ENCODE assay signal across 21 mouse cellular contexts in the genomic region with DNA sequence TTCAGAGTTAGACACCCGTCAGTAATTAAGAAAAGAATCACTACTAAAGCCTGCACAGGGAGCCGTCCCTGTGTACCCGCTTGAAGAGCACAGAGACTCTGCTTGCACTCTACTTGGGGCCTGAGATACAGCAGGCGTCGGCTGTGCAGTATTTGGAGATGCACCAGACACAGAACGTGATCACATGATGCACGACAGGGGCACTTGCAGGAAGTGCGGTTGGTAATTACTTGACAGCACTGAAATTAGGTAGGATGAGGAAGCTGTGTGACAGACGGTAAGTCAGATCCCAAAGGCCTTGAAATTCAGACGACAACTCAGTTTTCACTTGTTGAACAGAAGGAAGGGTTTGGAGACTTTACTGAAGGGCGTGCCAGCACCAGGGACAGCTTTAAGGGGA. TPM values are rescaled to one million over a fixed set of nuclear protein-coding genes. Genes with fewer than 3 reads are reported as not detected.
DNase-seq lines count a peak whose midpoint lies in the region; ATAC-seq and TF ChIP-seq lines count a peak whose summit lies in the region.
"Had no signal": no experiment of that assay in that cellular context is flagged by ENCODE, and none has a peak within 500 bp of the region (broad histone marks: within the 10 kb centered on the region; RNA-seq: fewer than 3 reads in every experiment).

No protein-coding gene starts in this region.

- peak; percentile 73; the same call in 1 of the 2 replicates for ATAC-seq in neutrophil, adult 5-6 weeks (ENCODE audit: extremely low read depth, insufficient number of reproducible peaks, low FRiP score, poor library complexity, severe bottlenecking)
- no peak for ATAC-seq in cerebellum, adult (ENCODE audit: insufficient number of reproducible peaks, low FRiP score, low TSS enrichment)
- no peak for ATAC-seq in intestine, embryonic 15.5 days
- ATAC-seq: intestine, postnatal 0 days; lung, postnatal 0 days; midbrain, embryonic 15.5 days had no signal

- no peaks in the 10 kb centered on the region for H3K27me3 ChIP-seq in spleen, adult 2 months (ENCODE audit: control insufficient read depth, insufficient read depth, low read length)
- H3K27me3 ChIP-seq in intestine, embryonic 15.5 days (replicated peaks) = no peaks in the 10 kb centered on the region
- H3K27me3 ChIP-seq: hindbrain, embryonic 12.5 days; limb, embryonic 12.5 days; megakaryocyte, embryonic 14.5 days; midbrain, embryonic 15.5 days had no signal

- H3K9me3 ChIP-seq in intestine, embryonic 15.5 days = no peaks in the 10 kb centered on the region
- H3K9me3 ChIP-seq: heart, embryonic 10.5 days; hindbrain, embryonic 12.5 days; limb, embryonic 12.5 days; megakaryocyte, embryonic 14.5 days; midbrain, embryonic 15.5 days had no signal

- H3K36me3 ChIP-seq in spleen, adult 2 months (ENCODE audit: control insufficient read depth, insufficient read depth, low read length) = peaks cover 4% of the 10 kb centered on the region
- H3K36me3 ChIP-seq in intestine, embryonic 15.5 days = peaks cover 12% of the 10 kb centered on the region; the same call in 1 of the 2 replicates

- TF ChIP-seq CTCF in spleen, adult 2 months (IDR thresholded peaks at IDR 0.05; ENCODE audit: extremely low read depth, insufficient read depth, insufficient read length, insufficient replicate concordance) = no peak

- peaks cover 4% of the 10 kb centered on the region; the same call in 1 of the 2 replicates for H3K4me1 ChIP-seq in spleen, adult 2 months (ENCODE audit: control insufficient read depth, insufficient read depth, insufficient read length)
- H3K4me1 ChIP-seq in intestine, embryonic 15.5 days (replicated peaks) = no peaks in the 10 kb centered on the region
- H3K4me1 ChIP-seq: heart, embryonic 10.5 days; hindbrain, embryonic 12.5 days; limb, embryonic 12.5 days; megakaryocyte, embryonic 14.5 days had no signal

- H3K9ac ChIP-seq in intestine, embryonic 15.5 days = no peak overlapping the region
- H3K9ac ChIP-seq: hindbrain, embryonic 12.5 days; limb, embryonic 12.5 days; liver, embryonic 14.5 days; midbrain, embryonic 15.5 days had no signal

- H3K4me3 ChIP-seq in spleen, adult 2 months (ENCODE audit: extremely low read depth, insufficient read depth, insufficient read length) = no peak overlapping the region
- no peak overlapping the region for H3K4me3 ChIP-seq in intestine, embryonic 15.5 days (replicated peaks)
- H3K4me3 ChIP-seq: heart, embryonic 10.5 days; hindbrain, embryonic 12.5 days; limb, embryonic 12.5 days; megakaryocyte, embryonic 14.5 days; midbrain, embryonic 15.5 days had no signal

- DNase-seq in spleen, adult 2 months (ENCODE audit: low read depth in 1 of 2, low spot score in 2 of 2) = peak; percentile 49 to 50
- DNase-seq in spleen, postnatal 4 days (ENCODE audit: low spot score in 2 of 2) = no peak
- peak; percentile 14 for DNase-seq in brain, adult 2 months (ENCODE audit: low read depth, low spot score)
- peak; percentile 52 for DNase-seq in thymus, postnatal 4 days
- no peak for DNase-seq in adrenal gland, adult 8-10 months
- DNase-seq: adrenal gland, postnatal 14 days; cerebellum, adult 9-11 months; gastrocnemius, postnatal 14 days; heart, postnatal 10 days had no signal

- TF ChIP-seq POLR2A in spleen, adult 2 months (IDR thresholded peaks at IDR 0.05; ENCODE audit: low read depth, low read length) = no peak

- no peak overlapping the region for H3K4me2 ChIP-seq in intestine, embryonic 15.5 days (replicated peaks)
- H3K4me2 ChIP-seq: hindbrain, embryonic 12.5 days; limb, embryonic 12.5 days; midbrain, embryonic 15.5 days had no signal

- peak overlapping the region; percentile 30; the same call in 1 of the 2 replicates for H3K27ac ChIP-seq in spleen, adult 2 months (ENCODE audit: insufficient read depth, low read length)
- no peak overlapping the region for H3K27ac ChIP-seq in intestine, embryonic 15.5 days
- H3K27ac ChIP-seq: heart, embryonic 10.5 days; hindbrain, embryonic 12.5 days; limb, embryonic 12.5 days; liver, embryonic 14.5 days; midbrain, embryonic 15.5 days had no signal

- 39% methylated on average over 11 of the region's 11 CpGs for WGBS in spleen, adult 2 months
- 67% methylated on average over 11 of the region's 11 CpGs for WGBS in intestine, embryonic 15.5 days

RNA-seq across cellular contexts. Expression of a gene that starts 47.3 kb away (rescaled TPM):
- 2.2 and 2.7 TPM in 2 replicates for polyA plus RNA-seq in spleen, adult 2 months (2012; rRNA removed)
- total RNA-seq in neutrophil, adult 5-6 weeks (2017) = 12.0 and 18.6 TPM in 2 replicates
- total RNA-seq in adrenal gland, adult 8-10 months (2022) = 1 to 10 TPM; 2.1 to 9.3 (median 5.1) TPM
- 2.7 and 2.9 TPM in 2 replicates for polyA plus RNA-seq in intestine, embryonic 15.5 days (2015; fragmentation: Nextera tagmentation; extraction: Ambion mirVana)
- polyA plus RNA-seq: C2C12 had no signal

RNA-seq across cellular contexts. Expression of a gene that starts 54.0 kb away (rescaled TPM):
- 0.72 and 0.78 TPM in 2 replicates for polyA plus RNA-seq in spleen, adult 2 months (2012; rRNA removed)
- total RNA-seq in neutrophil, adult 5-6 weeks (2017) = 1.5 and 2.2 TPM in 2 replicates
- total RNA-seq in adrenal gland, adult 8-10 months (2022) = 10 to 100 TPM in 2 of 4 experiments, 1 to 10 TPM in 2; 6.6 to 19.5 (median 13.0) TPM
- 5.6 and 5.9 TPM in 2 replicates for polyA plus RNA-seq in intestine, embryonic 15.5 days (2015; fragmentation: Nextera tagmentation; extraction: Ambion mirVana)

RNA-seq across cellular contexts. Expression of a gene that starts 54.6 kb away (rescaled TPM):
- 6.7 and 9.7 TPM in 2 replicates for polyA plus RNA-seq in spleen, adult 2 months (2012; rRNA removed)
- 40.6 and 46.7 TPM in 2 replicates for total RNA-seq in neutrophil, adult 5-6 weeks (2017)
- total RNA-seq in adrenal gland, adult 8-10 months (2022) = 10 to 100 TPM; 26.6 to 51.8 (median 37.2) TPM
- 22.0 and 25.4 TPM in 2 replicates for polyA plus RNA-seq in intestine, embryonic 15.5 days (2015; fragmentation: Nextera tagmentation; extraction: Ambion mirVana)

Comparison
In these comparisons a context has a peak if more than half of its experiments do, and no peak if none do; other contexts are left out.
1. DNase-seq: peak in spleen, adult 2 months (2 of 2), brain, adult 2 months (single experiment) and thymus, postnatal 4 days (single experiment); none in spleen, postnatal 4 days (0 of 2) and adrenal gland, adult 8-10 months (single experiment).